Mouse (Mus musculus): ENCODE data around the gene Col6a2. TPM values are rescaled to one million over a fixed set of nuclear protein-coding genes. Genes with fewer than 3 reads are reported as not detected.

The Col6a2 gene
- polyA plus RNA-seq, 1 experiment from 2014 or later: 7.4 TPM

DNA sequence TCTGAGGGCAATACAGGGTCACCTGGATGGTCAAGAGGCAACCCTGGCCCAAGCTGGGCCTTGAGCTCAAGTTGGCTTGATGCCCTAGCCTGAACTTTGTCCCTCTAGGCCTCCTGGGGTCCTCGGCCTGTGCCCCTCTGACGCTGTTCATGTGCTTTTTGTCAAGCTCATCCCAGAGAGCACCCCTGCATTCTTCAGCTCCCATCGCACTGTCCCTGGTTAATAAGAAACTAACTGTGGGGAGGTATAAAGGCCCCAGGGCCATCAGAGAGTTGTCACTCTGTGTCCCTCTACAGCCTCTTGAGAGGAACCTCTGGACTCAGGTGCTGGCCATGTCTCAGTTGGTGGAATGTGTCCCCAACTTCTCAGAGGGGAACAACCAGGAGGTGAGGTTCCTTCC lies 48.1 kb downstream of the Col6a2 start, which contains the start of gene Ftcd:
TSS of gene Ftcd (plus strand) at position 275 of the 400 bp plus-strand sequence.
- H3K27ac ChIP-seq (replicated peaks): no peak within 1 kb of the TSS
- H3K4me3 ChIP-seq: no peak within 1 kb of the TSS
- no peaks in the 10 kb centered on the region for H3K36me3 ChIP-seq
- no peaks in the 10 kb centered on the region for H3K4me1 ChIP-seq
- no peaks in the 10 kb centered on the region for H3K27me3 ChIP-seq
- no peak within 1 kb of the TSS for H3K4me2 ChIP-seq (replicated peaks)
- H3K9me3 ChIP-seq: no peaks in the 10 kb centered on the region
- no peak within 1 kb of the TSS for H3K9ac ChIP-seq (replicated peaks)
- ATAC-seq (replicated peaks): no peak
- WGBS: 85% methylated on average over 3 of the region's 3 CpGs

DNA sequence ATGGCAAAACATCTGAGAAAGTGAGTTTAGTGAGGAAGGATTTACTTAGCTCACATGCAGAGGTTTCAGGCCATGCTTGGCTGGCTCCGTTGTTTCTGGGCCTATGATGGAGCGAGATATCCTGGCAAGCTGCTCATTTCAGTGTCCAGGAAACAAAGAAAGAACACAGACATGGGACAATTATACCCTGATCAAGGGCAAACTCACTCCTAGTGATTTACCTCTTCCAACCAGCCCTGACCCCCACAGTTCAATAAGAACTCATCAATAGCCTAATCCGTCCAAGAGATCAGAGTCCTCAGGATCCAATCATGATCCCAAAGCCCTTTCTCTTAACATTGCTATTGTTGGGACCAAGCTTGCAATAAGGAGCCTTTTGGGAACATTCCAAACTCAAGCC lies 51.3 kb downstream of the Col6a2 start:
- Histone ChIP-seq H3K4me3 (no peak overlapping the region), H3K9ac (replicated peaks) (no peak overlapping the region), H3K4me1 (no peaks in the 10 kb centered on the region), H3K27me3 (no peaks in the 10 kb centered on the region), H3K27ac (replicated peaks) (no peak overlapping the region), H3K36me3 (no peaks in the 10 kb centered on the region), H3K4me2 (replicated peaks) (no peak overlapping the region), H3K9me3 (no peaks in the 10 kb centered on the region)
- no peak for ATAC-seq (replicated peaks)
- WGBS: 26% methylated on average over 3 of the region's 3 CpGs

DNA sequence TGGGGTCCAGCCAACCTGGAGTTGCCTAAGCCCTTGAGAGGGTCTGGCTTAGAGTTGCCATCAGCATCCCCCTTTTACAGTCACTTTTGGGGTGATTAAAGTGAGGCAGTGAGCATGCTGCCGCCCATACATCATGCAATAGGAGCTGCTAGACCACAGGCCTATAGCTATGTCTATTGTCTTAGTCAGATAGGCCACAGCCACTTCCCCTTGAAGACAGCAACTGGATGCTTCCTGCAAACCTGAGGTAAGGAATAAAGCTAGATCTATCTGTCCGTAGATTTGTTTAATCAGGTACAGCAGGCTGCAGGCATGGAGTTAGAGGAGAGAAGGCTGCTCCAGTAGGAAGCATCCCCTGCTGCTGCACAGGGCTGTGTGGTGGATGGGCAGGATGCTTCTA lies 52.4 kb downstream of the Col6a2 start:
- Histone ChIP-seq H3K4me2 (replicated peaks) (no peak overlapping the region), H3K4me3 (no peak overlapping the region), H3K27me3 (no peaks in the 10 kb centered on the region), H3K36me3 (no peaks in the 10 kb centered on the region), H3K4me1 (no peaks in the 10 kb centered on the region), H3K9ac (replicated peaks) (no peak overlapping the region), H3K27ac (replicated peaks) (no peak overlapping the region), H3K9me3 (no peaks in the 10 kb centered on the region)
- WGBS: 63% methylated on average over 2 of the region's 2 CpGs
- ATAC-seq (replicated peaks): no peak

DNA sequence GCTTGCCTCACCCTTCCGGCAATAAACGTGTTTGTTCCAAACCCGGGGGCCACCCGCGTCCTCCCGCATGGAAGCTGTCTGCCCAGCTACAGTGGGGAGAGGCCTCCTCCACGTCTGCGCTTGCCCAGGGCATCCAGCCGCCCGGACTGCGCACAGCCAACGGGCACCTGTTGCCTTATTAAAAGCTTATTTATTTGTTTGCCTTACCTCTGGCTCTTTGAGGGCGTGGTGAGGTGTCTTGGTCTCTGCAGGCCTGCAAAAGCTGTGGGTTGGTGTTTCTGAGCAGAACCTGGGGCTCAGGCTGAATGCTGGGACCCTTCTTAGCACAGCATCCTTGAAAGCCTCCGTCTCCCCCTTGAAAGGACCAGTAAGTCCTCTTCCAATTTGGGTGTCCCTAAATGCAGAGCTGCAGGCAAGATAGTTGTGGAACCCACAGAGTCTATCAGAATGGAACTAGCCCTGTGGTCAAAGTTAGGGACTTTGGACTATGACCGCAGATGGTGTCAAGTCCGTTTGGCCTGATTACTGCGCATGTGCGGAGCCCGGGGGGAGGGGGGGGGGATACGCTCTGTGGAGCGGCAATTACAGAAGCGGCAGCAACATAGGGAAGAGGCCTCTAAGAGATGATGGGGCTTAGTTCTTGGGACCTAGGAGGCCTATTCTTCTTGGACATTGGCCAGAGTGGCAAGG lies 53.3 kb downstream of the Col6a2 start:
- WGBS: 92% methylated on average over 22 of the region's 22 CpGs
- Histone ChIP-seq H3K9ac (replicated peaks) (no peak overlapping the region), H3K27ac (replicated peaks) (no peak overlapping the region), H3K27me3 (no peaks in the 10 kb centered on the region), H3K4me1 (no peaks in the 10 kb centered on the region), H3K36me3 (no peaks in the 10 kb centered on the region), H3K9me3 (no peaks in the 10 kb centered on the region), H3K4me2 (replicated peaks) (no peak overlapping the region), H3K4me3 (no peak overlapping the region)
- no peak for ATAC-seq (replicated peaks)

DNA sequence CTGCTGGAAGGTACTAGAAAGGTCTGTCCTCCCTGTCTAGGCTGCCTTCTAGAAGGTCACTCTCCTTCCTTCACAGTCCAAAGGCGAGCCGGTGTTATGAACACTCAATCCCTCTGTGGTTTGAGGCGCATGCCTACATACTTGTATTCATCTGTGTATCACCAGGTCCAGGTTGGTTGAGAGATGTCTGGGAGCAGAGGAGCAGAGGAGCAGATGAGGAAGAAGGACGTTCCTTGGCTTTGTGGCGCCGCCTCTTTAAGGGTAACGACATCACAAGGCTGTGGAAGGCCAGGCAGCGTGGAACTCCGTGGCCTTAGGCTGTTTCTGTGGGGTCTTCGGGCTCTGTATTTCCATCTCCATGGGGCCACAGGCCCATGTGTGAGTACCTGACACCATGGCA lies 61.5 kb downstream of the Col6a2 start, which contains the start of gene Spatc1l:
TSS of gene Spatc1l (plus strand) at position 301 of the 400 bp plus-strand sequence.
- H3K27ac ChIP-seq (replicated peaks): no peak within 1 kb of the TSS
- ATAC-seq (replicated peaks): no peak
- 90% methylated on average over 10 of the region's 10 CpGs for WGBS
- no peak within 1 kb of the TSS for H3K4me3 ChIP-seq
- no peak within 1 kb of the TSS for H3K9ac ChIP-seq (replicated peaks)
- no peak within 1 kb of the TSS for H3K4me2 ChIP-seq (replicated peaks)
- no peaks in the 10 kb centered on the region for H3K4me1 ChIP-seq
- H3K27me3 ChIP-seq: no peaks in the 10 kb centered on the region
- H3K36me3 ChIP-seq: no peaks in the 10 kb centered on the region
- no peaks in the 10 kb centered on the region for H3K9me3 ChIP-seq

DNA sequence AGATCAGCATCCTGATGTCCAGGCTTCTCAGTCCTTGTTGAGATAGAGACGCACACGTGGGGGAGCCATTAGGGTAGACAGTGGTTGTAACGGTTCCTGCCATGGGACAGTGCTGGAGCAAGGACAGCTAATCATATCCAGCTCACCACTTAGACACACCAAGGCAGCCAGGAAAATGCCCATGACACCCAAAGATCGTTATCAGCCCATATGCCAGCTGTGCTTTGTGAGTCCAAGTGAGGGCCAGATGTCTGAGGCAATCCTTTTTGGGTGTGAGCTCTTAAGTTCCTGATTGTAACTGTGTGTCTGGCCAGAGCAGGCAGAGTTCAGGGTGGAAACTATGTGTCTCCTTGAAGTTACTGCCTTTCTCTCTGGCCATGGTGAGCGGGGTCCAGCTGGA lies 69.4 kb downstream of the Col6a2 start:
- no peak overlapping the region for H3K9ac ChIP-seq (replicated peaks)
- no peaks in the 10 kb centered on the region for H3K4me1 ChIP-seq
- no peaks in the 10 kb centered on the region for H3K9me3 ChIP-seq
- no peak overlapping the region for H3K27ac ChIP-seq (replicated peaks)
- ATAC-seq (replicated peaks): no peak
- no peak overlapping the region for H3K4me3 ChIP-seq
- 91% methylated on average over 5 of the region's 5 CpGs for WGBS
- peaks cover 65% of the 10 kb centered on the region for H3K36me3 ChIP-seq
- H3K4me2 ChIP-seq (replicated peaks): no peak overlapping the region
- H3K27me3 ChIP-seq: no peaks in the 10 kb centered on the region

DNA sequence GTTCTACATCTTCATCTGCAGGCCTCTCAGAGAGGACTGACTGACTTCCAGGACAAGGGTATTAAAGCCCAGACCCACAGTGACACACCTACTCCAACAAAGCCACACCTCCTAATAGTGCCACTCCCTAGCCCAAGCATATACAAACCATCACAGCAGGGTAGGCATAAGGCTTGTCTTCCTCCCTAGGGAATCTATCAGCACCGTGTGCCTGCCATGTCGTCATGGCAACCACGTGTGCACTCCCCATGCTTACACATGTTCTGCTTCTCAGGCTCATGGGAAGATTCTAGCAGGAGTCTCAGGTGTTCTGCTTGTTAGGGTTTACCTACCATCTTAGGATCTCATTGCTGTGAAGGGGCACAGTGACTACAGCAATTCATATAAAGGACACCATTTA lies 71.9 kb downstream of the Col6a2 start:
- no peaks in the 10 kb centered on the region for H3K9me3 ChIP-seq

DNA sequence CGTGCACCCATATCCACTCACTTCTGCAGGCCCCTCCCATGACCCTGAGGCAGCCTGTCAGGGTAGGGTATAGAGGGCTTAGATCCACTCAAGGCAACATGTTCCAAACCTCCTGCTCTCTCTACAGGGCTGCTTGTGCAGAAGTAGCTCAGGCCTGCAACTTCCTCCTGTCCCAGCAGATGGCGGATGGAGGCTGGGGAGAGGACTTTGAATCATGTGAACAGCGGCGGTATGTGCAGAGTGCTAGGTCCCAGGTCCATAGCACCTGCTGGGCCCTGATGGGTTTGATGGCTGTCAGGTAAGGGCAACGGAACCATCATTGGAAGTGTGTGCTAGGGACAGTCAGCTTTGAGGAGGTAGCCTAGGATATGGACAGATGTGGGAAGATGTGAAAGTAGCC lies 73.0 kb downstream of the Col6a2 start:
- Histone ChIP-seq H3K9ac (replicated peaks) (no peak overlapping the region), H3K27me3 (no peaks in the 10 kb centered on the region), H3K36me3 (peaks cover 94% of the 10 kb centered on the region), H3K27ac (replicated peaks) (no peak overlapping the region), H3K4me3 (no peak overlapping the region), H3K4me2 (replicated peaks) (no peak overlapping the region), H3K9me3 (no peaks in the 10 kb centered on the region), H3K4me1 (no peaks in the 10 kb centered on the region)
- no peak; the same call in 1 of the 2 replicates for ATAC-seq (replicated peaks)
- WGBS: 88% methylated on average over 5 of the region's 5 CpGs

More for the DNA sequence above, 71.9 kb downstream of the Col6a2 start:
- Histone ChIP-seq H3K9ac (replicated peaks) (no peak overlapping the region), H3K4me3 (no peak overlapping the region), H3K4me2 (replicated peaks) (no peak overlapping the region), H3K27ac (replicated peaks) (no peak overlapping the region), H3K4me1 (no peaks in the 10 kb centered on the region), H3K36me3 (peaks cover 88% of the 10 kb centered on the region), H3K27me3 (no peaks in the 10 kb centered on the region)
- 73% methylated on average over 3 of the region's 3 CpGs for whole genome bisulfite sequencing
- no peak for ATAC-seq (replicated peaks)

DNA sequence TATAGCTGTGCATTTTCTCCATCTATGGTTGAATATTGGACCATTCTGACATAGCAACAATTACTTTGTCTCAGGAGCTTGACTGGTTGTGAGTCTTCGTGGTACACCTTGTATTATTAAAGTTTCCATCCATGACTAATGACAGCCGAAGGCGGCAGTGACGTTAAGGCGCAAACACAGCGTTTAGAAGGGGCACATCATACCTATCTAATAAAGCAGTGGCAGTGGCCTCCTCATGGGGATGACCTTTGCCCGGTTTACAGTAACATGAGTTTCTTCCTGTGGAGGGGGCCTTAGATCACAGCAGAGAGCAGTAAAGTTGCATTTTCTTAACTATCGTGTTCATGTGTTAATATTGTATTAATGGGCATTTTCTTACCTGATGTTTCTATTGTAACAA lies 75.2 kb downstream of the Col6a2 start:
- no peak for ATAC-seq (replicated peaks)
- Histone ChIP-seq H3K4me3 (no peak overlapping the region), H3K9ac (replicated peaks) (no peak overlapping the region), H3K4me1 (no peaks in the 10 kb centered on the region), H3K27me3 (no peaks in the 10 kb centered on the region), H3K9me3 (no peaks in the 10 kb centered on the region), H3K36me3 (peaks cover 98% of the 10 kb centered on the region), H3K4me2 (replicated peaks) (no peak overlapping the region), H3K27ac (replicated peaks) (no peak overlapping the region)
- WGBS: 95% methylated on average over 8 of the region's 8 CpGs

DNA sequence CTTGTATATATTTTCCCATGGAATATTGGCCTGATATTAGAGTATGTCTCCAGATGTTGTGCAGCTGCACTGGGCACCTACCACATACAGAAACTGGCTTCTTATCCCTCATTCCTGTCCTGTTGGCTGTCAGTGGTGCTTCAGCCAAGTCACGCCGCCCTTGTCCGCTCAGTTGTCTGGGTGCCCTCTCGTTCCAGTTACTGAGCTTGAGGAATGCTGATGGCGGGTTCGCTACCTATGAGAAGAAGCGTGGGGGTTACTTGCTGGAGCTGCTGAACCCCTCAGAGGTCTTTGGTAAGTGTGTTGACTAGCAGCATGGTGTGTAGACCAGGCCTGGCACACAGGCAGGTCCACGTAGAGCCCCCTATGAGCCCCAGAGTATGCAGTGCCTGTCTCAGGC lies 76.9 kb downstream of the Col6a2 start:
- Histone ChIP-seq H3K4me2 (replicated peaks) (no peak overlapping the region), H3K9me3 (no peaks in the 10 kb centered on the region), H3K36me3 (peaks cover 97% of the 10 kb centered on the region), H3K27me3 (no peaks in the 10 kb centered on the region), H3K4me3 (no peak overlapping the region), H3K27ac (replicated peaks) (no peak overlapping the region), H3K9ac (replicated peaks) (no peak overlapping the region), H3K4me1 (no peaks in the 10 kb centered on the region)
- no peak for ATAC-seq (replicated peaks)
- WGBS: 96% methylated on average over 8 of the region's 8 CpGs

Other genes with a start within 250 kb of the Col6a2 start
- gene AC141477.1, start 183.2 kb downstream of the Col6a2 start, polyA plus RNA-seq (2015; fragmentation: Nextera tagmentation; extraction: Ambion mirVana): 1.6 TPM in 1 of 2 replicates, not detected in the other
- 10.6 and 12.7 TPM in 2 replicates for gene Pcnt, start 180.8 kb downstream of the Col6a2 start, polyA plus RNA-seq (2015; fragmentation: Nextera tagmentation; extraction: Ambion mirVana)
- not detected in 2 replicates for gene 2610028H24Rik, start 174.5 kb downstream of the Col6a2 start, polyA plus RNA-seq (2015; fragmentation: Nextera tagmentation; extraction: Ambion mirVana)
- gene Mcm3ap, start 154.7 kb downstream of the Col6a2 start, polyA plus RNA-seq (2015; fragmentation: Nextera tagmentation; extraction: Ambion mirVana): 67.5 and 72.5 TPM in 2 replicates
- 6.7 and 7.1 TPM in 2 replicates for gene Ybey, start 154.5 kb downstream of the Col6a2 start, polyA plus RNA-seq (2015; fragmentation: Nextera tagmentation; extraction: Ambion mirVana)
- 37.5 and 44.7 TPM in 2 replicates for gene Lss, start 92.0 kb downstream of the Col6a2 start, polyA plus RNA-seq (2015; fragmentation: Nextera tagmentation; extraction: Ambion mirVana)
- not detected in 2 replicates for gene Spatc1l, start 61.4 kb downstream of the Col6a2 start, polyA plus RNA-seq (2015; fragmentation: Nextera tagmentation; extraction: Ambion mirVana)
- gene Ftcd, start 48.0 kb downstream of the Col6a2 start, polyA plus RNA-seq (2015; fragmentation: Nextera tagmentation; extraction: Ambion mirVana): 0.08 TPM in 1 of 2 replicates, not detected in the other
- 8.1 and 8.3 TPM in 2 replicates for gene Col6a1, start 102.5 kb upstream of the Col6a2 start, polyA plus RNA-seq (2015; fragmentation: Nextera tagmentation; extraction: Ambion mirVana)